Mouse (Mus musculus) CH12.LX (cell line): ENCODE data around the gene Ccl12. TPM values are rescaled to one million over a fixed set of nuclear protein-coding genes. Genes with fewer than 3 reads are reported as not detected.

Source experiments
- DNase-seq: peaks from one replicate; pipeline ENCODE4 v3.0.0-alpha.2; 2013; ENCODE audit errors: extremely low read depth
- H3K27ac ChIP-seq: 2 replicates; pipeline ENCODE4 v1.5.1; 2012; ENCODE audit warnings: low read depth, mild to moderate bottlenecking, control low read depth, moderate library complexity; ENCODE audit not compliant: insufficient read depth
- H3K27me3 ChIP-seq: replicated peaks from 2 replicates; pipeline ENCODE3; 2012; ENCODE audit warnings: inconsistent platforms
- H3K36me3 ChIP-seq, 2 experiments: replicated peaks in 1 of 2; 2 replicates each; pipeline versions ENCODE3 to v1.6.1; 2012; ENCODE audit warnings: inconsistent platforms in 1 of 2, low read length in 1 of 2, mild to moderate bottlenecking in 1 of 2, mixed read lengths in 1 of 2, moderate library complexity in 1 of 2; ENCODE audit not compliant: control insufficient read depth in 1 of 2, insufficient read depth in 1 of 2
- H3K4me1 ChIP-seq, 2 experiments: 2 replicates each; pipeline ENCODE4 v1.6.1; 2012; ENCODE audit warnings: inconsistent platforms in 1 of 2, moderate library complexity in 1 of 2; ENCODE audit not compliant: insufficient read depth in 2 of 2, control insufficient read depth in 1 of 2
- H3K4me2 ChIP-seq: 2 replicates; pipeline ENCODE4 v1.6.1; 2012; ENCODE audit warnings: low read depth, mild to moderate bottlenecking, control low read depth; ENCODE audit not compliant: poor library complexity, insufficient read depth, severe bottlenecking
- H3K4me3 ChIP-seq, 3 experiments: fragments of 150-350 bp in 1 of 3; sonication (generic) in 1 of 3; replicated peaks in 1 of 3; 2 replicates each; pipeline versions ENCODE3 to v1.5.1; 2011 to 2012; ENCODE audit warnings: low read depth in 2 of 3, low read length in 2 of 3, mild to moderate bottlenecking in 2 of 3, moderate library complexity in 2 of 3, control low read depth in 1 of 3, improper control_type of control experiment in 1 of 3, inconsistent platforms in 1 of 3, mixed read lengths in 1 of 3; ENCODE audit not compliant: poor library complexity in 1 of 3
- H3K79me2 ChIP-seq: replicated peaks from 2 replicates; pipeline ENCODE4 v1.6.1; 2012; ENCODE audit warnings: mild to moderate bottlenecking, moderate library complexity; ENCODE audit not compliant: control insufficient read depth, poor library complexity, insufficient read depth, severe bottlenecking; ENCODE audit errors: extremely low read depth
- H3K9ac ChIP-seq: 2 replicates; pipeline ENCODE4 v1.6.1; 2012; ENCODE audit warnings: low read depth, mild to moderate bottlenecking, control low read depth, moderate library complexity; ENCODE audit not compliant: insufficient read depth
- H3K9me3 ChIP-seq: replicated peaks from 2 replicates; pipeline ENCODE3; 2012; ENCODE audit warnings: low read length, inconsistent platforms, mixed read lengths
- BHLHE40 ChIP-seq: IDR thresholded peaks from 2 replicates; pipeline ENCODE4 v1.6.1; 2011; ENCODE audit warnings: mild to moderate bottlenecking, low read depth, low read length, improper control_type of control experiment
- CHD2 ChIP-seq: IDR thresholded peaks from 2 replicates; pipeline ENCODE4 v1.6.1; 2011; ENCODE audit warnings: low read length, improper control_type of control experiment
- EP300 ChIP-seq: IDR thresholded peaks from 2 replicates; pipeline ENCODE4 v1.6.1; 2011; ENCODE audit warnings: low read length, improper control_type of control experiment
- ETS1 ChIP-seq: conservative IDR thresholded peaks from 2 replicates; pipeline ENCODE4 v1.6.1; 2012; ENCODE audit warnings: low read depth, mild to moderate bottlenecking, inconsistent platforms, low read length, improper control_type of control experiment, moderate library complexity
- GABPA ChIP-seq: IDR thresholded peaks from 2 replicates; pipeline ENCODE4 v1.6.1; 2012; ENCODE audit warnings: low read depth, low read length, improper control_type of control experiment, inconsistent platforms; ENCODE audit not compliant: insufficient replicate concordance
- HCFC1 ChIP-seq: IDR thresholded peaks from 2 replicates; pipeline ENCODE4 v1.6.1; 2012; ENCODE audit warnings: low read depth, mild to moderate bottlenecking, inconsistent platforms, low read length, improper control_type of control experiment
- JUN ChIP-seq: IDR thresholded peaks from 2 replicates; pipeline ENCODE4 v1.6.1; 2011; ENCODE audit warnings: low read depth, mild to moderate bottlenecking, low read length, improper control_type of control experiment, moderate library complexity; ENCODE audit not compliant: insufficient read depth
- JUND ChIP-seq: conservative IDR thresholded peaks from 2 replicates; pipeline ENCODE4 v1.6.1; 2011; ENCODE audit warnings: low read depth, low read length, improper control_type of control experiment
- KAT2A ChIP-seq: IDR thresholded peaks from 2 replicates; pipeline ENCODE4 v1.6.1; 2012; ENCODE audit warnings: low read length, improper control_type of control experiment, inconsistent platforms; ENCODE audit not compliant: insufficient replicate concordance
- MAFK ChIP-seq: IDR thresholded peaks from 2 replicates; pipeline ENCODE4 v1.6.1; 2011; ENCODE audit warnings: low read length, improper control_type of control experiment; ENCODE audit not compliant: insufficient replicate concordance
- MAX ChIP-seq: IDR thresholded peaks from 2 replicates; pipeline ENCODE4 v1.6.1; 2011; ENCODE audit warnings: low read length, improper control_type of control experiment
- MXI1 ChIP-seq: IDR thresholded peaks from 2 replicates; pipeline ENCODE4 v1.6.1; 2011; ENCODE audit warnings: mild to moderate bottlenecking, low read depth, low read length, improper control_type of control experiment
- MYC ChIP-seq: IDR thresholded peaks from 2 replicates; pipeline ENCODE4 v1.6.1; 2011; ENCODE audit warnings: low read depth, mild to moderate bottlenecking, improper control_type of control experiment, low read length
- NELFE ChIP-seq: IDR thresholded peaks from 2 replicates; pipeline ENCODE4 v1.6.1; 2011; ENCODE audit warnings: low read depth, low read length, improper control_type of control experiment
- NRF1 ChIP-seq: IDR thresholded peaks from 2 replicates; pipeline ENCODE4 v1.6.1; 2014; ENCODE audit warnings: low read depth, mild to moderate bottlenecking, inconsistent platforms, low read length, improper control_type of control experiment, moderate library complexity
- PAX5 ChIP-seq: IDR thresholded peaks from 2 replicates; pipeline ENCODE4 v1.6.1; 2012; ENCODE audit warnings: low read length, inconsistent platforms, mixed read lengths
- POLR2A ChIP-seq: IDR thresholded peaks from 2 replicates; pipeline ENCODE4 v1.6.1; 2011; ENCODE audit warnings: low read depth, mild to moderate bottlenecking, improper control_type of control experiment, low read length
- RAD21 ChIP-seq: IDR thresholded peaks from 2 replicates; pipeline ENCODE4 v1.6.1; 2011; ENCODE audit warnings: low read depth, mild to moderate bottlenecking, low read length, improper control_type of control experiment, moderate library complexity
- RCOR1 ChIP-seq: conservative IDR thresholded peaks from 2 replicates; pipeline ENCODE4 v1.6.1; 2012; ENCODE audit warnings: low read depth, mild to moderate bottlenecking, inconsistent platforms, low read length, improper control_type of control experiment
- SIN3A ChIP-seq: IDR thresholded peaks from 2 replicates; pipeline ENCODE4 v1.6.1; 2012; ENCODE audit warnings: low read length, improper control_type of control experiment, inconsistent platforms
- SMC3 ChIP-seq: IDR thresholded peaks from 2 replicates; pipeline ENCODE4 v1.6.1; 2011; ENCODE audit warnings: low read depth, low read length, improper control_type of control experiment
- TCF12 ChIP-seq: IDR thresholded peaks from 2 replicates; pipeline ENCODE4 v1.6.1; 2014; ENCODE audit warnings: low read depth, mild to moderate bottlenecking, inconsistent platforms, low read length, improper control_type of control experiment
- USF2 ChIP-seq: conservative IDR thresholded peaks from 2 replicates; pipeline ENCODE4 v1.6.1; 2011; ENCODE audit warnings: low read depth, low read length, improper control_type of control experiment
- ZC3H11A ChIP-seq: IDR thresholded peaks from 2 replicates; pipeline ENCODE4 v1.6.1; 2012; ENCODE audit warnings: low read depth, mild to moderate bottlenecking, inconsistent platforms, low read length, improper control_type of control experiment
- ZKSCAN1 ChIP-seq: IDR thresholded peaks from 2 replicates; pipeline ENCODE4 v1.6.1; 2012; ENCODE audit warnings: low read depth, inconsistent platforms, low read length, improper control_type of control experiment, borderline replicate concordance
- ZNF384 ChIP-seq: IDR thresholded peaks from 2 replicates; pipeline ENCODE4 v1.6.1; 2012; ENCODE audit warnings: low read depth, low read length, improper control_type of control experiment, inconsistent platforms
- dilution Hi-C: fragments of 300-500 bp; cut with MboI; formaldehyde crosslinking; loops from 2 replicates; pipeline ENCODE4 v1.14.3; 2020; ENCODE audit warnings: low sequenced_read_pairs; ENCODE audit not compliant: extremely low pct_unique_long_range_greater_than_20kb, extremely low pct_ligation_motif_present
- in situ Hi-C: fragments of 300-500 bp; cut with MboI; formaldehyde crosslinking; loops from 3 replicates; pipeline ENCODE4 v1.14.3; 2019; ENCODE audit warnings: low sequenced_read_pairs, low pct_ligation_motif_present, low pct_unique_long_range_greater_than_20kb, mixed read lengths
- polyA plus RNA-seq: library from polyadenylated mRNA; unstranded; fragments of >175 nt; gene quantifications from 2 replicates; pipeline ENCODE4 v1.2.1, GENCODE M21; 2012; ENCODE audit warnings: low read depth; ENCODE audit not compliant: insufficient read length
- total RNA-seq, 2 experiments: library from RNA; depleted of rRNA; stranded (reverse); fragments of 300-350 nt in 1 of 2; fragments of >200 nt in 1 of 2; gene quantifications; 2 replicates each; pipeline ENCODE4 v1.2.3; 2012 to 2014

The Ccl12 gene
- total and polyA plus RNA-seq, 3 experiments = 0.51 TPM; not detected in 2

DNA sequence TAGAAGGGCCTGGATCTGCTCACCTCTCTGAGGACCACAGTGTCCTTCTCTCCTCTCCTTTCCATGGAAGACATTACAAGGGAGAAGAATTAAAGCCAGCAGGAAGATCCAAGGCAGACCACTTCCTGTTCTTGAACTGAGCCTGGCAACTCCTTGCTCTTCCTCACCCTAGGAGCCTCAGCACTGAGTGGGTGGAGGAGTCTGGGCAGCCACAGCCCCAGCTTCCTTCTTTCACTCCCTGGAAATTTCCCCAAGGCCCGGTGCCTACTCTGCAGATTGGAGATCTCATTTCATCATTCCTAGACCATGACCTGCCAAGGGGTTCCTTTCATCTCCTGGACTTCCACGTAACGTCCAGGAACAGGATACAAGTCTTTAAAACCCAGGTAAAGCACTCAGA, 28.7 kb upstream of the Ccl12 start:
- H3K4me2 ChIP-seq = no peak overlapping the region
- TF ChIP-seq BHLHE40 (no peak), RAD21 (no peak), TCF12 (no peak), ZNF384 (no peak), NELFE (no peak), MYC (no peak), KAT2A (no peak), EP300 (no peak), MAX (no peak), CHD2 (no peak), ZC3H11A (no peak), USF2 (no peak), ETS1 (no peak), MAFK (no peak)
- no peak overlapping the region for H3K27ac ChIP-seq
- peaks cover 30% of the 10 kb centered on the region for H3K27me3 ChIP-seq
- H3K4me1 ChIP-seq = peaks cover 0 to 4% of the 10 kb centered on the region in 2 experiments; a peak in 2 of 4 replicates
- peaks cover 3% of the 10 kb centered on the region for H3K9me3 ChIP-seq
- DNase-seq = no peak
- H3K36me3 ChIP-seq = no peaks in the 10 kb centered on the region
- no peak overlapping the region for H3K4me3 ChIP-seq
- in situ Hi-C loops (loop anchor here (10.0 kb wide), 1 partner anchor 102 kb away; no protein-coding TSS in a partner anchor), dilution Hi-C loops (no loop called here)
- no peaks in the 10 kb centered on the region for H3K79me2 ChIP-seq
- H3K9ac ChIP-seq = no peak overlapping the region

DNA sequence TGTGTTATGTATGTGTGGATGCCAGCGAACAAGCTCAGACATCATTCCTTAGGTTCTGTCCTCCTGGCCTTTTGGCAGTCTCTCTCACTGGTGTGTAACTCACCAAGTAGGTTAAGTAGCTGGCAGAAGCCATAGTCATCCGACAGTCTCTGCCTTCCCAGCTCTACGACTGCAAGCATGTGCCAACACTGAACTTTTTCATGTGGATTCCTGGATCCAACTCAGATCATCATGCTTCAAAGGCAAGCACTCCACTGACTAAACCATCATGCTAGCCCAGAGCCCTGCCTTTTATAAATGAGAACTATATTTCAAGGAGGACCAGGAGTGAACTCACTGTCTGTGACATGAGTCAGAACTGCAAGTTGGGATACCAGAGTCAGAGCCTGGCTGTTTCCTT, 28.0 kb upstream of the Ccl12 start:
- H3K27me3 ChIP-seq = peaks cover 36% of the 10 kb centered on the region
- peaks cover 0 to 4% of the 10 kb centered on the region in 2 experiments; a peak in 2 of 4 replicates for H3K4me1 ChIP-seq
- no peak overlapping the region for H3K27ac ChIP-seq
- H3K9ac ChIP-seq = no peak overlapping the region
- no peaks in the 10 kb centered on the region for H3K79me2 ChIP-seq
- dilution Hi-C loops (no loop called here), in situ Hi-C loops (loop anchor here (10.0 kb wide), 1 partner anchor 101 kb away; no protein-coding TSS in a partner anchor)
- no peak overlapping the region for H3K4me3 ChIP-seq
- no peaks in the 10 kb centered on the region for H3K36me3 ChIP-seq
- no peak for TF ChIP-seq JUND
- TF ChIP-seq SIN3A = no peak
- TF ChIP-seq GABPA = no peak
- no peak for TF ChIP-seq MAX
- TF ChIP-seq JUN = no peak
- TF ChIP-seq ZKSCAN1 = no peak
- TF ChIP-seq SMC3 = no peak
- TF ChIP-seq KAT2A = no peak
- no peak for TF ChIP-seq POLR2A
- no peak for TF ChIP-seq MXI1
- TF ChIP-seq EP300 = no peak
- TF ChIP-seq ETS1 = no peak
- no peak for TF ChIP-seq PAX5
- TF ChIP-seq HCFC1 = no peak
- TF ChIP-seq MYC = no peak
- no peak for TF ChIP-seq NRF1
- no peak for TF ChIP-seq CHD2
- no peak for TF ChIP-seq RCOR1
- TF ChIP-seq TCF12 = no peak
- no peak for TF ChIP-seq ZNF384
- DNase-seq = no peak
- peaks cover 3% of the 10 kb centered on the region for H3K9me3 ChIP-seq
- H3K4me2 ChIP-seq = no peak overlapping the region
